Mouse (Mus musculus) hindbrain, embryonic 10.5 days (tissue): ENCODE measurements around the gene Erc2. TPM values are rescaled to one million over a fixed set of nuclear protein-coding genes. Genes with fewer than 3 reads are reported as not detected.

ENCODE experiments used
- DNase-seq: peaks from one replicate; pipeline ENCODE4 v3.0.0-alpha.2; 2017; ENCODE audit warnings: low spot score
- H3K27ac ChIP-seq: fragments of 300-500 bp; sonication (generic); 2 replicates; pipeline ENCODE4 v1.5.1; 2016; ENCODE audit warnings: mild to moderate bottlenecking, moderate library complexity
- H3K27me3 ChIP-seq: fragments of 300-500 bp; sonication (generic); 2 replicates; pipeline ENCODE4 v1.6.1; 2016; ENCODE audit warnings: mild to moderate bottlenecking; ENCODE audit not compliant: poor library complexity, insufficient read depth, severe bottlenecking
- H3K36me3 ChIP-seq: fragments of 300-500 bp; sonication (generic); 2 replicates; pipeline ENCODE4 v1.6.1; 2016; ENCODE audit warnings: mild to moderate bottlenecking, moderate library complexity
- H3K4me1 ChIP-seq: fragments of 300-500 bp; sonication (generic); replicated peaks from 2 replicates; pipeline ENCODE4 v1.6.1; 2016; ENCODE audit warnings: mild to moderate bottlenecking
- H3K4me3 ChIP-seq: fragments of 300-500 bp; sonication (generic); 2 replicates; pipeline ENCODE4 v1.5.1; 2016; ENCODE audit warnings: mild to moderate bottlenecking, moderate library complexity
- H3K9me3 ChIP-seq: fragments of 300-500 bp; sonication (generic); 2 replicates; pipeline ENCODE4 v1.6.1; 2016; ENCODE audit warnings: mild to moderate bottlenecking, moderate library complexity
- WGBS: fragments of 180-500 bp; shearing (Covaris S2); methylation state at CpG from one replicate; pipeline ENCODE4 v1.1.7; 2016; 5-methylcytosine and 5-hydroxymethylcytosine counted together
- polyA plus RNA-seq: library from polyadenylated mRNA; unstranded; fragments of >200 nt; fragmentation: Nextera tagmentation; extraction: Ambion mirVana; gene quantifications from 2 replicates; pipeline ENCODE4 v1.2.1, GENCODE M21; 2016

Erc2 gene
- polyA plus RNA-seq, 1 experiment from 2014 or later = 15.3 TPM

DNA sequence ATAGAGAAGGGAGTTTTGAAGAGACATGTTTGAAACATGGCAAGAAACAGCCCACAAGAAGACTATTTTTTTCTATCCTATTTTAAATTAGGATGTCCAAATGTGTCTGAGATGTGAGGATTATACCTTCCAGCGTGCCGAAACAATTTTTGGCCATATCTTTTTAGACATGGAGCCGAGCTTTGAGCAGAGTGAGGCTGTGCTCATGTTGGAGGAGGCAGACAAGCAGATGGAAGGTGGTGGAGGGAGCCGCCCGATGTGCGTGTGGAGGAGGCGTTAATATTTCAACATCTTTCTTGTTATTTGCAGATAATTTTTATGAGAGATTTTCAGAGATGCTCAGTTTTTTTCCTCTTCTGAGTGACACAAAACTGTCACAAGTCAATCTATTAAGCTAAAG lies 50.5 kb downstream of the Erc2 start:
- H3K9me3 ChIP-seq = no peaks in the 10 kb centered on the region
- H3K36me3 ChIP-seq = no peaks in the 10 kb centered on the region
- H3K27me3 ChIP-seq = no peaks in the 10 kb centered on the region
- no peak overlapping the region for H3K27ac ChIP-seq
- DNase-seq = no peak
- H3K4me1 ChIP-seq = 0 out of 2 replicates have a peak, but pooled peaks cover 5% of the 10 kb centered on the region
- WGBS = 95% methylated on average over 7 of the region's 7 CpGs
- no peak overlapping the region for H3K4me3 ChIP-seq

GRCm38 (mm10) chr14:27674096-27674495 lies 51.9 kb downstream of the Erc2 start:
- no peak overlapping the region for H3K4me3 ChIP-seq
- WGBS = 71% methylated on average over 4 of the region's 4 CpGs
- H3K9me3 ChIP-seq = no peaks in the 10 kb centered on the region
- no peaks in the 10 kb centered on the region for H3K36me3 ChIP-seq
- H3K27ac ChIP-seq = no peak overlapping the region
- no peaks in the 10 kb centered on the region for H3K27me3 ChIP-seq
- H3K4me1 ChIP-seq = 0 out of 2 replicates have a peak, but pooled peaks cover 5% of the 10 kb centered on the region
- no peak for DNase-seq

GRCm38 (mm10) chr14:27674561-27674960 lies 52.3 kb downstream of the Erc2 start:
- Histone ChIP-seq H3K27ac (no peak overlapping the region), H3K9me3 (no peaks in the 10 kb centered on the region), H3K4me1 (0 out of 2 replicates have a peak, but pooled peaks cover 5% of the 10 kb centered on the region), H3K27me3 (no peaks in the 10 kb centered on the region), H3K4me3 (no peak overlapping the region), H3K36me3 (no peaks in the 10 kb centered on the region)
- WGBS = 81% methylated on average over 10 of the region's 10 CpGs
- no peak for DNase-seq

GRCm38 (mm10) chr14:27675071-27675470 lies 52.8 kb downstream of the Erc2 start:
- Histone ChIP-seq H3K27me3 (no peaks in the 10 kb centered on the region), H3K4me1 (0 out of 2 replicates have a peak, but pooled peaks cover 5% of the 10 kb centered on the region), H3K4me3 (no peak overlapping the region), H3K36me3 (no peaks in the 10 kb centered on the region), H3K9me3 (no peaks in the 10 kb centered on the region), H3K27ac (no peak overlapping the region)
- DNase-seq = no peak
- WGBS = 90% methylated on average over 6 of the region's 6 CpGs

DNA sequence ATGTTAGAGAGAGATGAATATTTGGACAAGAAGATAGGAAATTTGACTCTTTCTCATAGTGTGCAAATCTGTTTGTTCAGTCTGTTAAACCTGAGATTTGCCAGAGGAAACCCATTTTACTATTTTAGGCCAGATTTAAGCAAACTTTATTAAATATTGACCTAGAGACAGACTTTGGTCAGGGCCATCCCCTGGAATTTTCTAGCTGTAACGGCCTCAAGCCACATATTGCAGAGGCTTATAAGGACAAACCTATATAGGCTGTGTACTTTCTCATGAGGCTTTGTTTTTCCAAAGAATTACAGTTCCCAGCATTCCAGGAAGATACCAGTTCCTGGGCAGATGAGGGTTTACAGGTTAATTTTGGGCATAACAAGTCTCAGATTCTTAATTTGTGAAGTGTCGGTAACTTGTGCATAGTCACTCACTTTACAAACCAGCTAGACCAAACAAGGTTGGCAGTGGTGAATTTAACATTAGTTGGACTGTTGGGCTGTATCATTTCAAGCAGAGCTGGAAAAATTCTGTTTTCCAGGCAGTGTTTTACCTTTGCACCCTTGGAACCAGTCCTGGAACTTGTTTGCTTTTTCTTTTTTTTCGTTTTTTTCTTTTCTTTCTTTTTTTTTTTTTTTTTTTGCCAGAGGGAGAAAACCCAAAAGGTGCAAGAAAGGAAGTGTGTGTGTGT lies 60.3 kb downstream of the Erc2 start:
- DNase-seq = no peak
- Histone ChIP-seq H3K4me3 (no peak overlapping the region), H3K27ac (no peak overlapping the region), H3K4me1 (no peaks in the 10 kb centered on the region), H3K27me3 (no peaks in the 10 kb centered on the region), H3K36me3 (no peaks in the 10 kb centered on the region), H3K9me3 (no peaks in the 10 kb centered on the region)
- WGBS = 85% methylated on average over 3 of the region's 3 CpGs

DNA sequence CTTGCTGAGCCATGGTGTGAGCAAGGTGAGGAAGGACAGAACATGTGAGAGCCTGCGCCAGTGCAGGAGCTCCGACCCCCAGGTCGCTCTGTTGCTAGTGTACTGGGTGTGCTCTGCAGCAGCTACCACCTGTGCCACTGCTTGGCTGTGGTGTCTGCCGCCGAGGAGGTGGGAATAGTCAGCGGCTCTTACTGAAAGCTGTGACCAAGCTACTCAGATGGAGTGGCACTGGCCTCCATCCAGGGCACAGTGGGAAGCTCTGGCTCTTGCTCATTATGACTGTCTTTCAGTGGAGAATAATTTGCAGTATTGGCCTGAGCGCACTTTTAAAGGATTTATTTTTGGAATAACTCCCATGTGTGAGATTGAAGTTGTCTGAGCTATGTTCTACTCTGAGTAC lies 73.6 kb downstream of the Erc2 start:
- WGBS = 93% methylated on average over 7 of the region's 7 CpGs
- DNase-seq = no peak

GRCm38 (mm10) chr14:27717364-27717763 lies 95.1 kb downstream of the Erc2 start:
- Histone ChIP-seq H3K36me3 (no peaks in the 10 kb centered on the region), H3K27ac (no peak overlapping the region), H3K4me1 (no peaks in the 10 kb centered on the region), H3K27me3 (no peaks in the 10 kb centered on the region), H3K9me3 (no peaks in the 10 kb centered on the region), H3K4me3 (no peak overlapping the region)
- WGBS = 86% methylated on average over 7 of the region's 7 CpGs
- no peak for DNase-seq

More for the DNA sequence above, 73.6 kb downstream of the Erc2 start:
- no peaks in the 10 kb centered on the region for H3K27me3 ChIP-seq
- no peaks in the 10 kb centered on the region for H3K4me1 ChIP-seq
- H3K36me3 ChIP-seq = no peaks in the 10 kb centered on the region
- H3K27ac ChIP-seq = no peak overlapping the region
- no peaks in the 10 kb centered on the region for H3K9me3 ChIP-seq
- H3K4me3 ChIP-seq = no peak overlapping the region

DNA sequence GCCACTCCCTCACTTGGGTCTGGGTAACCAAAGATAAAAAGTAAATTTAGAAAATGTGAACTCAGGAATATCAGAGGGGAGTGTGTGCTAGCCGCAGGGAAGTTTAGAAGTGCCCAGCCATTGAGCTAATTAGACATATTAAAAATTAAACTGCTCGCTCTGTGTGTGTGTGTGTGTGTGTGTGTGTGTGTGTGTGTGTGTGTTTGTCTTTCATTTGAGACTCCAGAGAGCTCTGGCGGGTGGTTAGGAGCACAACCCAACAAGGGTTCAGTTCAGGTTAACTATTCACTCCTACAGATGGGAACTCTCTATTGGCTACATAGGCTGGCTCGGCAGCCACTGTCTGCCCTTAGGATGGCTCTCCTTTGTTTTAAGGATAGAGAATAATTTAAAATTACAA lies 97.4 kb downstream of the Erc2 start:
- no peak for DNase-seq
- 85% methylated on average over 4 of the region's 4 CpGs for WGBS
- Histone ChIP-seq H3K9me3 (no peaks in the 10 kb centered on the region), H3K27ac (no peak overlapping the region), H3K36me3 (no peaks in the 10 kb centered on the region), H3K4me3 (no peak overlapping the region), H3K4me1 (no peaks in the 10 kb centered on the region), H3K27me3 (no peaks in the 10 kb centered on the region)

DNA sequence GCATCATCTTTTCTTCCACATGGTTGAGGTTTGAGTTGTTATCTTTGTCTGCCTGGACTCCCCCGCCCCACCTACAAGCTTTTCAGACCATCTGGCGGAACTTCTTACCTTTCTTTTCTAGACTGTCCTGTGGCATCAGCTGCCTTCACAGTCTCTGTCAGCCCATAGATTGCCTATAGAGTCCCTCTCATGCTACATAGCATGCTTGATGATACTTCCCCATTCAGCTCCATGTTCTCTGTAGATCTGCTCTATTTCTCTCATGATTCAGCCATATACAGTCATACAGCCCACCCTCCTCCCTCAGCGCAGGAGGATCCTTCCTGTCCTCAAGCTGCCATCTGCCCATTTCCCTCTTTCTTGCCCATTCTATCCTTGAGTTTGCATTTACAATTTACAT lies 98.7 kb downstream of the Erc2 start:
- no peak for DNase-seq
- no peak overlapping the region for H3K27ac ChIP-seq
- no peak overlapping the region for H3K4me3 ChIP-seq
- no peaks in the 10 kb centered on the region for H3K27me3 ChIP-seq
- no peaks in the 10 kb centered on the region for H3K36me3 ChIP-seq
- 93% methylated on average over 3 of the region's 3 CpGs for WGBS
- no peaks in the 10 kb centered on the region for H3K9me3 ChIP-seq
- no peaks in the 10 kb centered on the region for H3K4me1 ChIP-seq

GRCm38 (mm10) chr14:27721759-27722158 lies 99.5 kb downstream of the Erc2 start:
- 88% methylated on average over 3 of the region's 3 CpGs for WGBS
- H3K27me3 ChIP-seq = no peaks in the 10 kb centered on the region

GRCm38 (mm10) chr14:27727541-27727940 lies 105.3 kb downstream of the Erc2 start:
- no peaks in the 10 kb centered on the region for H3K9me3 ChIP-seq
- H3K4me1 ChIP-seq = peaks cover 11% of the 10 kb centered on the region
- no peak overlapping the region for H3K27ac ChIP-seq
- no peaks in the 10 kb centered on the region for H3K36me3 ChIP-seq
- H3K27me3 ChIP-seq = no peaks in the 10 kb centered on the region
- 85% methylated on average over 8 of the region's 8 CpGs for WGBS
- H3K4me3 ChIP-seq = no peak overlapping the region
- no peak for DNase-seq

More at GRCm38 (mm10) chr14:27721759-27722158, 99.5 kb downstream of the Erc2 start:
- Histone ChIP-seq H3K4me3 (no peak overlapping the region), H3K27ac (no peak overlapping the region), H3K9me3 (no peaks in the 10 kb centered on the region), H3K36me3 (no peaks in the 10 kb centered on the region), H3K4me1 (no peaks in the 10 kb centered on the region)
- DNase-seq = no peak

DNA sequence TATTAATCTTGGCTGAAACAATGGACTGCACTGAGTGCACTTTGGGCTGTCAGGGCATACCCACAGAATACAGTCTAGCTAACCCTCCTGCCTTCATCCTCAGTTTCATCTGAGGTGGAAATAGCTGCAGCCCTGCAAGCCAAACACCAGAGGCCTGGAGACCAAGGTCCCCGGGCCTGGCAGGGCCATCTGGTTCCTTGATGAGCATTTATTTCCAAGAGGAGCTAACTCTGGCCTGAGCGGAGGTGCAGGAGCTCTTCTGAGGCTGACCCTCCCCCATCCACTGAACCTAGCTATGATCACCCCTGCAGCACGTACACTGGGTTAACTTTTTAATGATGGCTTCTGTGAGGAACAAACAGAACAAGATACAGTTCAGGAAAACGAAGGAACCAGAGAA lies 108.9 kb downstream of the Erc2 start:
- no peaks in the 10 kb centered on the region for H3K36me3 ChIP-seq
- 56% methylated on average over 4 of the region's 4 CpGs for WGBS
- H3K27me3 ChIP-seq = no peaks in the 10 kb centered on the region
- H3K27ac ChIP-seq = peak overlapping the region; percentile 40; the same call in 1 of the 2 replicates
- no peaks in the 10 kb centered on the region for H3K9me3 ChIP-seq
- peaks cover 27% of the 10 kb centered on the region for H3K4me1 ChIP-seq
- H3K4me3 ChIP-seq = no peak overlapping the region
- DNase-seq = no peak

DNA sequence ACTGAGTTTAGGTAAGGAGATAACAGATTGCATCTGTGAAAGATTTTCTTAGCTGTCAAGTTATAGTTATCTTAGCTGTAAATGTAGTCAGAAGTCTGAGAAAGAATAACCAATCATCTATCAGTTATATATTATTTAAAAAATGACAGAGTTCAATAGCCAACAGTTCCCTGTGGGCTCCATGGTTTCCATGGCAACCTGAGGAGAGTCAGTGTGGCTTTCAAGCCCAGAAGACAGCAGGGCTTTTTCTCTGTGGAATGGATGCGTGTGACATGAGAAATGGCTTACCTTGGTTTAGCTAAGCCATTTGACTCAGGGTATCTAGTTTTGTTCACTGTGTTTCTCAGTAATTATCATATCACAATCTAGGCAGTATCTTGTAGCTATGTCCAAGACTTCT lies 117.2 kb downstream of the Erc2 start:
- 58% methylated on average over 1 of the region's 1 CpGs for WGBS
- H3K4me1 ChIP-seq = peaks cover 17% of the 10 kb centered on the region
- no peak for DNase-seq

More for the DNA sequence above, 117.2 kb downstream of the Erc2 start:
- Histone ChIP-seq H3K27ac (no peak overlapping the region), H3K4me3 (no peak overlapping the region), H3K36me3 (no peaks in the 10 kb centered on the region), H3K9me3 (no peaks in the 10 kb centered on the region), H3K27me3 (no peaks in the 10 kb centered on the region)
